Mouse (Mus musculus): ENCODE measurements at regions not wholly inside any gene's neighbourhood (a gene's known extent, or its start where the extent isn't known, plus 50 kb on each side); places are given as distances from the start of the nearest gene placed in this dataset.
A peak's percentile ranks its signal among the peaks of the same experiment; 100 is the strongest.

DNA sequence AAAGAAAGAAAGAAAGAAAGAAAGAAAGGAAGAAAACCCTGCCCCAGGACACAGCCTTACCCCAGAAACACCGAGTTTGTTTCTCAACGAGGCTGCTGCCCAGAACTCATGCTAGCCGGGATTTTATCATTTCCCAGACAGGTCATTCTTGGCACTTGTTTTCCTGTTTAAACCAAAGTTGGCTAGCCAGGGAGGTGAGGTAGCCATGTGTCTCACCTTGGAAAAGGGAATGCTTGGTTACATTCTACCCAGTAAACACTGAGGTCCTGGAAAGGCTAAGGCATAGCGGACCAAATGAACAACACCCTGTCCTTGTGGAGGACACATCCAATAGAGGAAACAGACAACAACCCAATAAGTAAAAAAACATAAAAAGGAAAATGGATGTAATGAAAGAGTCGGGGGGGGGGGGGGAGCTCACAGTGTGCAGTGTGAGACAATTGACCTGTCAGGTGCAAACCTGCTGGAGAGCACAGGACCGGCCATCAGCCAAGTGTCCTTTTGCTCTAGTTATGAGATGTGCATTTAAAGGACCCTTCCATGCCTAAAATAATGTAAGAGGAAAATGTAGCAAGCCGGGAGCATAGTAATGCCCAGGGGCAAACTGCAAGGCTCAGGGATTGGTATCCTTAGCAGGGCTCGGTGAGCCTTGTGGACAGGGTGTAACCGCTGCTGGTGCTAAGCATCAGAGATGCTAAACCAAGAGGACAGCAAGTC is 78.2 kb upstream of the Fzd7 start:
- no peak overlapping the region for H3K4me2 ChIP-seq
- no peak overlapping the region for H3K27ac ChIP-seq
- no peaks in the 10 kb centered on the region for H3K36me3 ChIP-seq
- no peak overlapping the region for H3K9ac ChIP-seq
- H3K27me3 ChIP-seq = no peaks in the 10 kb centered on the region
- no peak overlapping the region for H3K4me3 ChIP-seq (replicated peaks)
- DNase-seq (no peak), ATAC-seq (ENCODE audit: low read depth) (no peak)
- H3K4me1 ChIP-seq (replicated peaks) = no peaks in the 10 kb centered on the region
- no peaks in the 10 kb centered on the region for H3K9me3 ChIP-seq (replicated peaks)
- 69% methylated on average over 9 of the region's 9 CpGs for WGBS (ENCODE audit: insufficient replicate concordance)

GRCm38 (mm10) chr1:59405370-59405769 is 76.9 kb upstream of the Fzd7 start:
- DNase-seq (no peak), ATAC-seq (ENCODE audit: low read depth) (no peak)
- no peak overlapping the region for H3K4me2 ChIP-seq
- no peaks in the 10 kb centered on the region for H3K9me3 ChIP-seq (replicated peaks)
- no peak overlapping the region for H3K4me3 ChIP-seq (replicated peaks)
- no peaks in the 10 kb centered on the region for H3K27me3 ChIP-seq
- H3K4me1 ChIP-seq (replicated peaks) = no peaks in the 10 kb centered on the region; the same call in 1 of the 2 replicates
- no peak overlapping the region for H3K9ac ChIP-seq
- 63% methylated on average over 8 of the region's 8 CpGs for WGBS (ENCODE audit: insufficient replicate concordance)
- H3K27ac ChIP-seq = no peak overlapping the region
- H3K36me3 ChIP-seq = no peaks in the 10 kb centered on the region

DNA sequence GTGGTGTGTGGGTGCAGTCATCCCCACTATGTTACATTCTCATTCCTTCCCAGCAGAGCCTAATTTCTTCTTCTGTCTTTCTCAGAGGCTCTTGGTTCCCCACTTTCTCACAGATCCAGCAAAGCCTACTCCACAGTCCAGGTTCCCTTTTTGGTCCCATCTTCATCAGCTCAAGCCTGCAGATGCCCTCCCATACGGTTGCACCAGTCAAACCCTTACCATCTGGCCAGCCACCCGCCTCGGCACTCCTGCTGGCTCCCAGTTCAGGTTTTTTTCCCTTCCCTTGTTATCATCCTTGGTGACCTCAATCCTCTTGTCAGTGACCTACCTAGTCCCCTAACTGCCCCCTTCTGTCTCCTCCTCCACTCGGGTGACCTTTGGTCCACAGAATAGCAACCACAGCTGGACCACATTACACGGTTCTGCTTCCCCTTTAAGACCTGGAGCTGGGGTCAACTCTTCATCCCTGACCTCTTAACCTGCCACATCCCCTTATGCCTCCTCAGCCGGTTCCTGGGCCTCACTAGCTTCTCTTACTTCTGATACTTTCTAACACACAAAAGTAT is 75.4 kb upstream of the Fzd7 start:
- Histone ChIP-seq H3K36me3 (no peaks in the 10 kb centered on the region), H3K27ac (no peak overlapping the region), H3K4me3 (replicated peaks) (no peak overlapping the region), H3K27me3 (no peaks in the 10 kb centered on the region), H3K9me3 (replicated peaks) (no peaks in the 10 kb centered on the region), H3K9ac (no peak overlapping the region), H3K4me2 (no peak overlapping the region), H3K4me1 (replicated peaks) (no peaks in the 10 kb centered on the region; the same call in 1 of the 2 replicates)
- 50% methylated on average over 6 of the region's 6 CpGs for WGBS (ENCODE audit: insufficient replicate concordance)
- DNase-seq (no peak), ATAC-seq (ENCODE audit: low read depth) (no peak)

DNA sequence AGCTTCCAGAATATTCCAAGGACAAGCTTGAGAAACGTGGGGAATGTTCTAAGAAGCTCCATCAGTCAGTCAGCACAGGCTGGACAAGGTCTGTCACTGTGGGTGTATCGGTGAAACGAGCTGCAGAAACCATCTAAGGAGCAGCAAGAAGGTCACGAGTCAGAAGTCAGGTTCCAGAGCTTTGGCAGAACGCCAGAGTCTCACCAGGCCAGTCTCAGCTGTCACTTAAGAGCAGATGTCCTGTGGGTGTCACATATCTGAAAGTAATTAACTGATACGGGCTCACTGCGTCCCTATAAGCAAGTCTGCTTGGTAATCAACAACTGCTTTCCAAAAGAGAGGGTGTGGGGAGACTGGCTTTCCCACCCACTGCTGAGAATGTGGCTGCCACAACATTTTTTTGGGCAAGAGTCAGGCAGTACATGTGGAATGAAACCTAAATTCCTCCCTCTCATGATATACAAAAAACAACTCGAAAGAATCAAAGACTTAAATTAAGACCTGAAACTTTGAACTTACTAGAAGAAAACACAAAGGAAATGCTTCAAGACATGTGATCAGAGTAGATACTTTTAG is 72.6 kb upstream of the Fzd7 start:
- WGBS (ENCODE audit: insufficient replicate concordance) = 29% methylated on average over 8 of the region's 8 CpGs
- no peaks in the 10 kb centered on the region for H3K27me3 ChIP-seq
- no peak overlapping the region for H3K4me3 ChIP-seq (replicated peaks)
- no peaks in the 10 kb centered on the region for H3K36me3 ChIP-seq
- ATAC-seq (ENCODE audit: low read depth) = no peak
- H3K9me3 ChIP-seq (replicated peaks) = no peaks in the 10 kb centered on the region
- no peak for DNase-seq
- no peak overlapping the region for H3K27ac ChIP-seq
- H3K4me2 ChIP-seq = no peak overlapping the region
- H3K4me1 ChIP-seq (replicated peaks) = no peaks in the 10 kb centered on the region; the same call in 1 of the 2 replicates
- no peak overlapping the region for H3K9ac ChIP-seq

DNA sequence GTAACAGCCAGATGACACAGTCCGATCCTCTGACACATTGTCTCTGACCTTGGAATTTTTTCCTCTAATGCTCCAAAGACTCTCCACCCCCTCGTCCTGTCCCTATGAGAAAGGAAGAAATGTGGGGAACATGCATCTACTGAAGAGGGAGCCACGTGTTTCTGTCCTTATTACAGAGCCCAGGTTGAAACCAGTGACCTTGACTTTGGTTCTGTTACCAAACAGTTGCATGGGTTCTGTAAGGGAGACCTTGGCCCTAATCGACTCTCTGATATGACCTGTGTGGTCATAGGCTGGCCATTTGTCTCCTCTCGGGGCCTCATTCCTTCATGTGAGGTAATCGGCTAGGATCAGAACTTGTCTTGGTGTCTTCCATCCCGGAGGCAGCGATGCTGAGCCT is 69.0 kb upstream of the Fzd7 start:
- ATAC-seq (ENCODE audit: low read depth) = no peak
- 61% methylated on average over 8 of the region's 8 CpGs for WGBS (ENCODE audit: insufficient replicate concordance)

DNA sequence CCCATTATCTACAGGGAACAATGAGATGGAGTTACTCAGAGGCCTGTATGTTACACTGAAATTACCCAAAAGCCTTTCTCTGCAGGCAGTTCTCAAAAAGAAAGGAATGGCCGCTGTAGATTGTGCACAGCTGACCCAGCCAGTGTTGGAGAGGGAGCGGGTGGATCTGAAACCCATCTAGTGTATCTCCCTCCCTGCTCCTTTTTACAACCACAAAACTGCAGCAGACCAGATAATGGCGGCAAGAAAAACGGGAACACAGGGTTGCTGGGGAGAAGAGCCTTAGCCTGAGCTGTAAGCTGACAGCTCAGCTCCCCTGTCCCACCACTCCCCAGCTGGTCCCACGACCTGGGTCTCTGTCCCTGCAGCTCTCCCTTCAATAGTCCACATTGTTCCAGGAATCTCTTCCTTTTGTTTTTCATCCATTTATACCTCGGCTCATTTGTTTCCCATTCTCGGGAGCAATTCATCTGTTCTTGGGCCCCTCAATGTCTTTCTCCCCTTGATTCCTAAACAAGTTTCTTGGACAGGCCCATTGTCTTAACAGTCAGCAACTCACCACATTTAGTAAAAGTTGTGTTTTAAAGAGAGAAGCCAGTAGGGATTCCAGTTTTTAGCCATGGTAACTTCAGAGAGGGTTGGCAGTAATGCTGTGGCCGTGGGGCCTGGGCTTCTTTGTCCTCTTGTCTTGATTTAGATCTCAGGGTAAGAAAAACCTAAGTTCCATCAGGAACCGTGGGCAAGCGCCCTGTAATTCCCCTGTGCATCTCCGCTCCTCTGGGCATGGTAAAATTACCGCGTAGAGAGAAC is 67.6 kb upstream of the Fzd7 start:
- ATAC-seq (ENCODE audit: low read depth) (no peak), DNase-seq (no peak)
- 55% methylated on average over 13 of the region's 13 CpGs for WGBS (ENCODE audit: insufficient replicate concordance)
- Histone ChIP-seq H3K27ac (no peak overlapping the region), H3K36me3 (no peaks in the 10 kb centered on the region), H3K27me3 (no peaks in the 10 kb centered on the region), H3K9ac (no peak overlapping the region), H3K4me3 (replicated peaks) (no peak overlapping the region), H3K4me1 (replicated peaks) (peaks cover 3% of the 10 kb centered on the region; the same call in 1 of the 2 replicates), H3K9me3 (replicated peaks) (no peaks in the 10 kb centered on the region), H3K4me2 (no peak overlapping the region)

More for the DNA sequence above, 69.0 kb upstream of the Fzd7 start:
- no peaks in the 10 kb centered on the region for H3K27me3 ChIP-seq
- H3K4me2 ChIP-seq = no peak overlapping the region
- no peak overlapping the region for H3K4me3 ChIP-seq (replicated peaks)
- H3K9me3 ChIP-seq (replicated peaks) = no peaks in the 10 kb centered on the region
- no peaks in the 10 kb centered on the region for H3K36me3 ChIP-seq
- H3K27ac ChIP-seq = no peak overlapping the region
- H3K4me1 ChIP-seq (replicated peaks) = no peaks in the 10 kb centered on the region; the same call in 1 of the 2 replicates
- DNase-seq = no peak
- no peak overlapping the region for H3K9ac ChIP-seq

DNA sequence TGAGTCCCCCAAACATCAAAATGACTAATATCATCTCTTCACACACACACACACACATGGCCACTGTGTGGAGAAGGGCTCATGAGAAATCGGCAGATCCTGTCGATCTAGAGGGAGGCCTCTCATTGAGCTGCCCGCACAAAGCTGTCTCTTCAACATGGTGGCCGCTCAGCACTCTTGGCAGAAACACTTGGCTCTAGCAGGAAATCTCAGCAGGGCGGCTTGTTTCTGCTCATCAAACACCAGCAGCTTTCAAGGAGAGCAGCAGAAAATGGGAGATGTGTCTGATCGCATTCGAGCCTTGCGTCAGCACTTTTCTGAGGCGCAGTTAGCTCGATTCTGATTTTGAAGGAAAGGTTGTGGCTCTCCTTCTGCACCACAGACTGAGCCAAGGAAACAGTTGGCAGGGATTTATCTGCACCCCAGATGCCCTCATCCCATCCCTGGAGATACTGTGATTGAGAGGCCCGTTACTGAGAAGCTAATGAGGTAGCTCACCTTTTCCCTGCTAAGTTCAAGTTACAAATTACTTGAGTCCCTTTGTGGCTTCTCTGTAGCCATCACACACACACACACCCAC is 66.4 kb upstream of the Fzd7 start:
- Histone ChIP-seq H3K36me3 (no peaks in the 10 kb centered on the region), H3K27me3 (no peaks in the 10 kb centered on the region), H3K4me1 (replicated peaks) (0 out of 2 replicates have a peak, but pooled peaks cover 3% of the 10 kb centered on the region), H3K9me3 (replicated peaks) (no peaks in the 10 kb centered on the region), H3K4me2 (no peak overlapping the region), H3K4me3 (replicated peaks) (no peak overlapping the region), H3K9ac (no peak overlapping the region), H3K27ac (no peak overlapping the region)
- 78% methylated on average over 11 of the region's 11 CpGs for WGBS (ENCODE audit: insufficient replicate concordance)
- DNase-seq (no peak), ATAC-seq (ENCODE audit: low read depth) (no peak)

GRCm38 (mm10) chr1:59417317-59417716 is 64.9 kb upstream of the Fzd7 start:
- H3K4me1 ChIP-seq (replicated peaks) = 0 out of 2 replicates have a peak, but pooled peaks cover 3% of the 10 kb centered on the region
- H3K4me2 ChIP-seq = no peak overlapping the region
- DNase-seq (no peak), ATAC-seq (ENCODE audit: low read depth) (no peak)
- no peak overlapping the region for H3K4me3 ChIP-seq (replicated peaks)
- H3K9ac ChIP-seq = no peak overlapping the region
- whole genome bisulfite sequencing (ENCODE audit: insufficient replicate concordance) = 42% methylated on average over 1 of the region's 1 CpGs
- no peaks in the 10 kb centered on the region for H3K9me3 ChIP-seq (replicated peaks)
- no peak overlapping the region for H3K27ac ChIP-seq
- H3K36me3 ChIP-seq = no peaks in the 10 kb centered on the region
- no peaks in the 10 kb centered on the region for H3K27me3 ChIP-seq

GRCm38 (mm10) chr1:59417962-59418361 is 64.3 kb upstream of the Fzd7 start:
- no peak overlapping the region for H3K4me2 ChIP-seq
- H3K4me3 ChIP-seq (replicated peaks) = no peak overlapping the region
- H3K9me3 ChIP-seq (replicated peaks) = no peaks in the 10 kb centered on the region
- H3K4me1 ChIP-seq (replicated peaks) = 0 out of 2 replicates have a peak, but pooled peaks cover 7% of the 10 kb centered on the region
- H3K27me3 ChIP-seq = no peaks in the 10 kb centered on the region
- DNase-seq = no peak
- no peak overlapping the region for H3K9ac ChIP-seq
- WGBS (ENCODE audit: insufficient replicate concordance) = 55% methylated on average over 3 of the region's 3 CpGs
- H3K36me3 ChIP-seq = no peaks in the 10 kb centered on the region
- H3K27ac ChIP-seq = no peak overlapping the region
- ATAC-seq (ENCODE audit: low read depth) = no peak

DNA sequence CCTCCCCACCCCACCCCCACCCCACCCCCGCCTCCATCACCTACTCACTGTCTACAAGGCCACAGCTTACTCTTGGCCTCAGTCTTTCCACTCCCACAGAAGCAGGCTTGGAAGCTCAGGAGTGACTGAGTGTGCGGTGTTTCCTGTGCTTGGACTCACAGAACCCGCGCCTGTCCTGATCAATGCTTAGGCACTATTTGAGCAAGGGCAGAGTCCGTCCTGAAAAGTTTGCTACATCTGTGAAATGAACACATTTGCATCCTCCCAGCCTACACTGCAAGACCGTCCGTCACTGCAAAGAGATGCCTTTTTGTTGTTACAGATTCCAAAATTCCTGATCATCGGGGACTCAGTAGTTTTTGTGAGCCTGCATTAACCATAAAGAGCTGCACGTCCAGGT is 63.5 kb upstream of the Fzd7 start:
- H3K4me1 ChIP-seq (replicated peaks) = peaks cover 13% of the 10 kb centered on the region; the same call in 1 of the 2 replicates
- DNase-seq = no peak
- no peak overlapping the region for H3K27ac ChIP-seq
- no peak overlapping the region for H3K9ac ChIP-seq
- H3K9me3 ChIP-seq (replicated peaks) = no peaks in the 10 kb centered on the region
- no peaks in the 10 kb centered on the region for H3K27me3 ChIP-seq
- no peak overlapping the region for H3K4me3 ChIP-seq (replicated peaks)
- H3K36me3 ChIP-seq = no peaks in the 10 kb centered on the region
- 0 out of 2 replicates have a peak, but pooled peaks have one; percentile 29 for ATAC-seq (ENCODE audit: low read depth)
- H3K4me2 ChIP-seq = no peak overlapping the region
- WGBS (ENCODE audit: insufficient replicate concordance) = 65% methylated on average over 9 of the region's 9 CpGs
